15 mouse cellular contexts compared by ENCODE assay signal in the genomic region with DNA sequence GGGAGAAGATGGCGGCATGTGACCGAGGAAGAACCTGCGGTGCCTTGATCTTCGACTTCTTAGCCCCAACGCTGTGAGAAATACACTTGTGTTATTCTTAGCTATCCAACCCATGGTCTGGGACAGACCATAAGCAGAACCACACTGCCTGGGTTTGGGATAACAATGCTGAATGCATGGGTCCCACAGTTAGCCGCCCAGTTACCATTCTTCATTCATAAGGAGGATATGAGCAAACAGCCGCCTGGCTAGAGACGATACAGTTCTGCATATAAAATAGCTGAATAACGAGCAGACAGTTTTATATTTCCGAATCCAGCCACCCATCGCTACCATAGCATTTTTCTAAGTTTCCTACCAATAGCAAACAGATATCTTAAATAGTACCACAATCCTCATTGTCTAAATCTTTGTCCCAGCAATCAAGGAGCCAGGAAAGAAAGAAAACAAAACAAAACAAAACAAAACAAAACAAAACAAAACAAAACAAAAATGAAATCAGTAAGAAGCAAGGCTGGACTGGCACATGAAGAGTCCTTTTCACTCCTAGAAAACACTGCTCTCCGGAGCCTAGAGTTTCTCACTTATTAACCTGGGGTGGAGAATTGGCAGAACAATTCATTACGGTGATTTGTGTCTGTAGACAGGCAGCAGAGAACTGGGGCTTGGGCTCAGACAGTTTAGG.
DNase-seq lines count a peak whose midpoint lies in the region; ATAC-seq and TF ChIP-seq lines count a peak whose summit lies in the region.
"Had no signal": no experiment of that assay in that cellular context is flagged by ENCODE, and none has a peak within 500 bp of the region (broad histone marks: within the 10 kb centered on the region; RNA-seq: fewer than 3 reads in every experiment).

No protein-coding gene starts in this region.

- ATAC-seq in hindbrain, embryonic 11.5 days (ENCODE audit: low FRiP score): no peak
- no peak for ATAC-seq in hindbrain, embryonic 15.5 days (ENCODE audit: low FRiP score, low read depth)
- ATAC-seq in midbrain, embryonic 15.5 days (replicated peaks): no peak
- no peak for ATAC-seq in stomach, postnatal 0 days (ENCODE audit: low FRiP score, low TSS enrichment)

- H3K36me3 ChIP-seq in hindbrain, embryonic 10.5 days: no peaks in the 10 kb centered on the region
- H3K36me3 ChIP-seq in hindbrain, embryonic 11.5 days (ENCODE audit: control insufficient read depth, insufficient read depth, low read length): no peaks in the 10 kb centered on the region
- H3K36me3 ChIP-seq in hindbrain, embryonic 15.5 days: no peaks in the 10 kb centered on the region
- no peaks in the 10 kb centered on the region for H3K36me3 ChIP-seq in midbrain, embryonic 15.5 days (replicated peaks)
- no peaks in the 10 kb centered on the region for H3K36me3 ChIP-seq in stomach, postnatal 0 days (ENCODE audit: control insufficient read depth, insufficient read depth, low read length)

- H3K9ac ChIP-seq in hindbrain, embryonic 11.5 days (ENCODE audit: low read depth, low read length): no peak overlapping the region
- no peak overlapping the region for H3K9ac ChIP-seq in hindbrain, embryonic 15.5 days
- H3K9ac ChIP-seq in midbrain, embryonic 15.5 days: no peak overlapping the region
- no peak overlapping the region for H3K9ac ChIP-seq in stomach, postnatal 0 days (ENCODE audit: low read length)

- H3K9me3 ChIP-seq in hindbrain, embryonic 10.5 days: no peaks in the 10 kb centered on the region
- no peaks in the 10 kb centered on the region for H3K9me3 ChIP-seq in hindbrain, embryonic 11.5 days (ENCODE audit: control insufficient read depth, low read length)
- no peaks in the 10 kb centered on the region for H3K9me3 ChIP-seq in hindbrain, embryonic 15.5 days
- no peaks in the 10 kb centered on the region for H3K9me3 ChIP-seq in midbrain, embryonic 15.5 days
- H3K9me3 ChIP-seq in stomach, postnatal 0 days (ENCODE audit: control insufficient read depth, low read length): no peaks in the 10 kb centered on the region

- no peak for DNase-seq in hindbrain, embryonic 10.5 days (ENCODE audit: low spot score)
- no peak for DNase-seq in hindbrain, embryonic 11.5 days (ENCODE audit: low spot score)
- DNase-seq in adipocyte (ENCODE audit: low spot score): peak; percentile 94
- DNase-seq in stomach, postnatal 0 days (ENCODE audit: low spot score): no peak
- DNase-seq in thymus, adult 18-20 months: no peak
- DNase-seq in natural killer cell, adult 2 months (ENCODE audit: low spot score in 2 of 2): no peak
- DNase-seq: adrenal gland, postnatal 14 days; cerebellum, adult 18-20 months; cerebellum, postnatal 36 days; lung, adult 2 months; thymus, adult 2 months had no signal

- peaks cover 4% of the 10 kb centered on the region; the same call in 1 of the 2 replicates for H3K4me1 ChIP-seq in hindbrain, embryonic 10.5 days (replicated peaks)
- H3K4me1 ChIP-seq in hindbrain, embryonic 11.5 days (replicated peaks; ENCODE audit: control insufficient read depth, insufficient read depth, low read length): no peaks in the 10 kb centered on the region
- no peaks in the 10 kb centered on the region for H3K4me1 ChIP-seq in hindbrain, embryonic 15.5 days (replicated peaks)
- H3K4me1 ChIP-seq in midbrain, embryonic 15.5 days: no peaks in the 10 kb centered on the region
- no peaks in the 10 kb centered on the region for H3K4me1 ChIP-seq in stomach, postnatal 0 days (replicated peaks; ENCODE audit: control insufficient read depth, insufficient read depth)

- H3K27me3 ChIP-seq in hindbrain, embryonic 10.5 days (ENCODE audit: insufficient read depth, poor library complexity, severe bottlenecking): 0 out of 2 replicates have a peak, but pooled peaks cover 4% of the 10 kb centered on the region
- no peaks in the 10 kb centered on the region for H3K27me3 ChIP-seq in hindbrain, embryonic 11.5 days (ENCODE audit: control insufficient read depth, insufficient read depth, low read length)
- no peaks in the 10 kb centered on the region for H3K27me3 ChIP-seq in hindbrain, embryonic 15.5 days
- H3K27me3 ChIP-seq in midbrain, embryonic 15.5 days (replicated peaks): no peaks in the 10 kb centered on the region
- H3K27me3 ChIP-seq in stomach, postnatal 0 days (ENCODE audit: control insufficient read depth, insufficient read depth, low read length): no peaks in the 10 kb centered on the region

- 87% methylated on average over 13 of the region's 13 CpGs for WGBS in hindbrain, embryonic 10.5 days
- 85% methylated on average over 13 of the region's 13 CpGs for WGBS in hindbrain, embryonic 11.5 days
- 81% methylated on average over 13 of the region's 13 CpGs for WGBS in hindbrain, embryonic 15.5 days
- WGBS in midbrain, embryonic 15.5 days: 76% methylated on average over 13 of the region's 13 CpGs
- 82% methylated on average over 13 of the region's 13 CpGs for WGBS in stomach, postnatal 0 days

- no peak overlapping the region for H3K4me3 ChIP-seq in hindbrain, embryonic 10.5 days
- no peak overlapping the region for H3K4me3 ChIP-seq in hindbrain, embryonic 11.5 days (ENCODE audit: low read depth, low read length)
- no peak overlapping the region for H3K4me3 ChIP-seq in hindbrain, embryonic 15.5 days
- no peak overlapping the region for H3K4me3 ChIP-seq in midbrain, embryonic 15.5 days
- no peak overlapping the region for H3K4me3 ChIP-seq in stomach, postnatal 0 days (ENCODE audit: low read depth, low read length)
- H3K4me3 ChIP-seq: heart, adult 2 months had no signal

- no peak for TF ChIP-seq CTCF in stomach, postnatal 0 days (IDR thresholded peaks at IDR 0.05; ENCODE audit: low read depth)

- H3K4me2 ChIP-seq in hindbrain, embryonic 11.5 days (replicated peaks; ENCODE audit: low read depth, low read length): no peak overlapping the region
- H3K4me2 ChIP-seq in hindbrain, embryonic 15.5 days: peak overlapping the region; percentile 20
- peak overlapping the region; percentile 24; the same call in 1 of the 2 replicates for H3K4me2 ChIP-seq in midbrain, embryonic 15.5 days
- H3K4me2 ChIP-seq in stomach, postnatal 0 days (replicated peaks; ENCODE audit: low read depth): no peak overlapping the region
- H3K4me2 ChIP-seq: liver, embryonic 11.5 days had no signal

- H3K27ac ChIP-seq in hindbrain, embryonic 10.5 days: 0 out of 2 replicates have a peak overlapping the region, but pooled peaks have one; percentile 50
- no peak overlapping the region for H3K27ac ChIP-seq in hindbrain, embryonic 11.5 days (ENCODE audit: low read depth, low read length)
- no peak overlapping the region for H3K27ac ChIP-seq in hindbrain, embryonic 15.5 days (replicated peaks)
- H3K27ac ChIP-seq in midbrain, embryonic 15.5 days: no peak overlapping the region
- H3K27ac ChIP-seq in stomach, postnatal 0 days (replicated peaks): no peak overlapping the region
- H3K27ac ChIP-seq: heart, adult 2 months had no signal

- TF ChIP-seq EP300 in stomach, postnatal 0 days (optimal IDR thresholded peaks at IDR 0.05): no peak

Comparison
In these comparisons a context has a peak if more than half of its experiments do, and no peak if none do; other contexts are left out.
1. H3K4me2 ChIP-seq: peak in hindbrain, embryonic 15.5 days (single experiment) and midbrain, embryonic 15.5 days (single experiment); none in hindbrain, embryonic 11.5 days (single experiment) and stomach, postnatal 0 days (single experiment).